Mouse (Mus musculus): ENCODE measurements at regions not wholly inside any gene's neighbourhood (a gene's known extent, or its start where the extent isn't known, plus 50 kb on each side); places are given as distances from the start of the nearest gene placed in this dataset.
"Not testable (repeated sequence)": the region's sequence is repeated elsewhere in the genome, so short reads cannot be mapped to it uniquely, and the experiment has no call there.

DNA sequence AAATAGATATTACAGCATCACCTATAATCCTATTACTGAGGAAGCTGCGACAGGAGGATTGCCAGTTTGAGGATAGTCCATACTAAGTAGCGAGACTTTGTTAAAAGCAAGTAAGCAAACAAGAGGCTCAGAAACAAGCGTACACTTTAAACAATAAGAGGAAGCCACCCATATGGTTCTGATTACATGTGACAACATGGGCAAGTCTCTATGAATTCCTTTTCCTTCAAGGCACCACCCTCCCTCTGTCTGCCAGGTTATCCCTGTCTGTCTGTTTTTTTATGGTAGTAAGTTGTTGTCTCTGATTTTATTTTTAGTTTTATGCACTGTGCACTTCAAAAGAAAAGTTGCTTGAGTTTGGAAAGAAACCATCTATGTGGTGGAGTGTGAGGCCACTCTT, 76.8 kb upstream of the Tars start:
- DNase-seq: no peak

DNA sequence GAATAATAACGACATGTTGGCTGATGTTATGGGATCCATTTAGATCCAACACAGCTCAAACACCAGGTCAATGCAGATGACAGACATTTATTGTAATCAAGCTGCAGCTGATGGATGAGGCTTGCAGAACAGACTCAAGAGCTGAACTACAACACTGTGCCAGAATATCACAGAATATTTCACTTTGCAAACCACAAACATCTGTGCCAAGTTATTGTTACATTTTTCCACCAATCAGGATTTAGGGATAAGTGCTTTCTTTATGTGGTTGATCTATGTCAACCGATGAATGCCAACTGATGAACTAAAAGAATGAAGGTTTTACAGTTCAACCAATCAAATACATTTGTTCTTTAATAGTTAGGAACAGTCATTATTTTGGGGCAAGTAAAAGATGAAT, 63.9 kb upstream of the Tars start:
- no peak for DNase-seq

GRCm38 (mm10) chr15:11461575-11461974, 62.1 kb upstream of the Tars start:
- not testable (repeated sequence) for DNase-seq

- DNase-seq: no peak
Observed at GRCm38 (mm10) chr15:11459306-11459705, 59.8 kb upstream of the Tars start.

GRCm38 (mm10) chr15:11457278-11457677, 57.8 kb upstream of the Tars start:
- no peak for DNase-seq

DNA sequence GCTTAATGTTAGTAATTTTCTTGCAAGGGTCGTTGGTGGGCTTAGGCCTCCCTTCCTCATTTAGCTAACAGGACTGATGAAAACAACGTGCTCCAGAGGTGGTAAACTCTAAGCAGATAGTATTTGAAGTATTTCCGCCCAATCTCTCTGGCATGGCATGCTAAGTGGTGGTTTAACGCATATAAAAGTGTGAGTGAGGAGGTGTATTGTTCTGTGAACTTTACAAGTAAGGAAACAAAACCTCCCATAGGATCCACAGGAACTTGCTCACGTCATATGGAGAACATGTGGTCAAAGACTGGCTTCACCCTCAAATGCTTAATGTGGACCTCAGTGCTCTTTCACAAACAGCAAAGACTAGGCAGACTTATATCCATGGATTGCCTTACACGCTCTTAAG, 56.5 kb upstream of the Tars start:
- no peak for DNase-seq

DNA sequence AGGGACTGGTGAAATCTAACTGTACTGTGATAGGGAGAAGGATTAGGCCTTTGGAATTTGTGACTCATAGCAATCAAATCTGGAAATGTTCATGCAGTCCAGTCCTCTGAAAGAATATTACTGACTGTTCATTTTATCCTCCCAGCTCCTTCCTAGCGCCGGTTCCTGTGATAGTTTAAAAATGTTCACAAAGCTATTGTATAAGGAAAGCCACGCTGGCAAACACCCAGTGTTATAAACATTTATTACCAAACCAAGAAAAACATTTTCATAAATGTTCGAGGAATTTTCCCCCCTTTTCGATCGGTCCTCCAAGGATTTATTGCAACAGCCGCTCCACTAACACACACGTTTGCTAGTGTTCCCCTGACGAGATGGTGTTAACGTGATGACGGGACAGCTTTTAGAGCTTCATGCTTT, 55.9 kb upstream of the Tars start:
- no peak for DNase-seq

DNA sequence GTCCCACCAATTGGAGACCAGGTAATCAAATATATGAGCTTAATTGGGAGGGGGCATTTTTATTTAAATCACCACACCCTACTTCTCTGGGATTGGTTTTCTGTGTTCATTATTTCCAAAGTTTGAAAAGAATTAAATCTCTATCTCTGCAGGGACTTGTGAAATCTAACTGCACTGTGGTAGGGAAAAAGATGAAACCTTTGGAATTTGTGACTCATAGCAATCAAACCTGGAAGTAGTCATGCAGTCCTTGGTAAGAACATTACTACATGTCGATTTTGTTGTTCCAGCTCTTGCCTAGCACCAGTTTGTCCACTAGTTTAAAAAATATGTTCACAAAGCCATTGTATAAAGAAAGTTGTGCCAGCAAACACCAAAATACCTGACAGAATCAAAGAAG, 54.5 kb upstream of the Tars start:
- DNase-seq: no peak

- DNase-seq: no peak
Observed at GRCm38 (mm10) chr15:11451635-11452034, 52.2 kb upstream of the Tars start.
